ENCODE assay signal across 8 mouse cellular contexts in genomic region chr13:55444937-55445315, GRCm38 (mm10). TPM values are rescaled to one million over a fixed set of nuclear protein-coding genes. Genes with fewer than 3 reads are reported as not detected.
DNase-seq lines count a peak whose midpoint lies in the region; ATAC-seq lines count a peak whose summit lies in the region.

Gene Grk6 (plus strand): TSS chr13:55445072.

- DNase-seq in adipocyte (ENCODE audit: low spot score) = peak; percentile 99
- peak; percentile 99 for DNase-seq in embryo, embryonic 10 days (ENCODE audit: low spot score)
- peak; percentile 96 for DNase-seq in gastrocnemius, postnatal 10 days
- DNase-seq in induced T-regulatory cell, adult 2 months (ENCODE audit: low read depth) = peak; percentile 100
- peak; percentile 100 for DNase-seq in left cerebral cortex, adult 9 months (ENCODE audit: low spot score in 2 of 2)
- peak; percentile 100 for DNase-seq in right cerebral cortex, postnatal 14 days
- DNase-seq in urinary bladder, postnatal 36 days (ENCODE audit: low spot score in 2 of 2) = peak; percentile 99

- peak; percentile 78 for ATAC-seq in megakaryocyte progenitor cell, adult 5-6 weeks (replicated peaks; ENCODE audit: poor library complexity)

RNA-seq across cellular contexts. Expression of gene Grk6, which starts in this region (rescaled TPM):
- 10 to 100 TPM; 17.4 to 22.3 TPM for total RNA-seq in gastrocnemius, postnatal 10 days (2021)
- total RNA-seq in megakaryocyte progenitor cell, adult 5-6 weeks (2015) = 51.7 and 52.6 TPM in 2 replicates
- total RNA-seq in megakaryocyte progenitor cell, adult 5-6 weeks (2017) = 81.7 and 88.6 TPM in 2 replicates

Comparison
In these comparisons a context has a peak if more than half of its experiments do, and no peak if none do; other contexts are left out.
1. Peak in every context shown above with its lines: DNase-seq and ATAC-seq.